Mouse (Mus musculus) megakaryocyte, embryonic 14.5 days (primary cell): Measurements from ENCODE around the gene Zfp512b. TPM values are rescaled to one million over a fixed set of nuclear protein-coding genes. Genes with fewer than 3 reads are reported as not detected.

Source experiments
- H3K27me3 ChIP-seq: replicated peaks from 2 replicates; pipeline ENCODE3; 2012; ENCODE audit warnings: inconsistent platforms
- H3K36me3 ChIP-seq: replicated peaks from 2 replicates; pipeline ENCODE3; 2012; ENCODE audit warnings: low read length, inconsistent platforms, mixed read lengths
- H3K4me1 ChIP-seq: 2 replicates; pipeline ENCODE4 v1.6.1; 2012; ENCODE audit warnings: inconsistent platforms
- H3K4me3 ChIP-seq: replicated peaks from 2 replicates; pipeline ENCODE3; 2012; ENCODE audit warnings: moderate library complexity, mild to moderate bottlenecking, inconsistent platforms
- H3K9me3 ChIP-seq: 2 replicates; pipeline ENCODE4 v1.6.1; 2012; ENCODE audit warnings: inconsistent platforms
- FLI1 ChIP-seq: IDR thresholded peaks from 2 replicates; pipeline ENCODE4 v1.6.1; 2012; ENCODE audit warnings: low read length, inconsistent platforms, mixed read lengths
- GATA1 ChIP-seq: IDR thresholded peaks from 3 replicates; pipeline ENCODE4 v1.6.1; 2012; ENCODE audit warnings: mixed read lengths, low read length, inconsistent platforms, borderline replicate concordance
- polyA plus RNA-seq: library from polyadenylated mRNA; stranded (reverse); fragments of >175 nt; gene quantifications from 2 replicates; pipeline ENCODE4 v1.2.3, GENCODE M21; 2012; ENCODE audit warnings: low replicate concordance; ENCODE audit not compliant: insufficient read depth

Zfp512b gene
- polyA plus RNA-seq, result 12.8 and 34.9 TPM in 2 replicates

DNA sequence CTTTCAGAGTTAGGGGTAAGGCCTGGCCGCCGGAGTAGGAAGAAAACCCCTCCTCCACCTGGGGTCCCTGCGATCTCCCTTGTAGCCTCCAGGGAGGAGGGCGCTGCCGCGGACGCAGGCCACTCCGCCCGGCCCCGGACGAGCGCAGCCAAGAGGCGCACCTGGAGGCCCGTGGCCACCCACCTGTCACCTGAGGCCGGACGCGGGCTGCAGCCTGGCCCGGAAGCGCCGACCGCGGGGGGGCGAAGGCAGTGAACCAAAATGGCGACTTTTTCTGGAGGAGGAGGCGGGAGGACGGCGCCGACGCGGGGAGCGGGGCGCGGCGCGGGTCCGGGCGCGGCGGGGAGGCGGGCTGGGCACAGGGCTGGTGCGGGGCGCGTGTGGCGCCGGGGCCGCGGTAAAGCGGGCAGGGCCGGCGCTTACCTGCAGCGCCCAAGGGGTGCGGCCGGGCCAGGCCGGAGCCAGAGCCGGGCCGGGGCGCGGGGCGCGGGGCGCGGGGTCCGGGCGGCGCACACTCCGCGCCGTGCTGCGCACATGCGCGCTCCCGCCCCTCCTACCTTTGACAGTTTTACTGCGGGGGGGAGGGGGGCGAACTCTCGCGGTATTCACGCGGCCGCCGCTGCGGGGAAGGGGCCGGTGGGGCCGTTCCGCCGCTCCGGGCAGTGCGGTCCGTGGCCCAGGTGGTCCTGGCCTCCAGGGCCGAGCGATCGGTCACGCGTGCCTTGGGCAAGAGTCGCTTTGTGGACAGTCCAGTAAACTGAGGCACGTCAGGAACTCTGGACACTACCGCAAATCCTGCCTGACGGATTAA lies at the start of gene Zfp512b:
Gene Zfp512b (minus strand): TSS at position 573 of the 811 bp plus-strand sequence.
- H3K27me3 ChIP-seq, result no peaks in the 10 kb centered on the region
- peak within 1 kb of the TSS; percentile 96 for H3K4me3 ChIP-seq
- TF ChIP-seq FLI1 (no peak), GATA1 (no peak)
- H3K4me1 ChIP-seq, result peaks cover 54% of the 10 kb centered on the region
- H3K9me3 ChIP-seq, result no peaks in the 10 kb centered on the region
- H3K36me3 ChIP-seq, result peaks cover 34% of the 10 kb centered on the region

DNA sequence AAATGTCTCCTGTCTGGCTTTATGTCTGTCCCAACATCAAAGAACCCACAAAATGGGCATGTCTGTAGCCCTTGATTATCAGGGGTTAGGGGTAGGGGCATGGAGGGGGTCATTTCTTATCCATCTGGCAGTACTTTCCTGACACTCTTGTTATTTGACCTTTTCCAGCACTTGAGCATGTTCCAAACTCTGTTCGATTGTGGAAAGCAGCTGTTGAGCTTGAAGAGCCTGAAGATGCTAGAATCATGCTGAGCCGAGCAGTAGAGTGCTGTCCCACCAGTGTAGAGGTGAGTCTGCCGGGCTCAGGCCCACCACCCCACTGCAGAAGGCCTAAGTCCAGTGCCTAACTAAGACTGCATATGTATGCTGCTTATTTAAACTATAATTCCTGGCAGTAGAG lies 43.3 kb upstream of the Zfp512b start:
- no peaks in the 10 kb centered on the region for H3K4me1 ChIP-seq
- no peak overlapping the region for H3K4me3 ChIP-seq
- H3K9me3 ChIP-seq, result no peaks in the 10 kb centered on the region
- TF ChIP-seq GATA1 (no peak), FLI1 (no peak)
- H3K27me3 ChIP-seq, result no peaks in the 10 kb centered on the region
- peaks cover 90% of the 10 kb centered on the region for H3K36me3 ChIP-seq

DNA sequence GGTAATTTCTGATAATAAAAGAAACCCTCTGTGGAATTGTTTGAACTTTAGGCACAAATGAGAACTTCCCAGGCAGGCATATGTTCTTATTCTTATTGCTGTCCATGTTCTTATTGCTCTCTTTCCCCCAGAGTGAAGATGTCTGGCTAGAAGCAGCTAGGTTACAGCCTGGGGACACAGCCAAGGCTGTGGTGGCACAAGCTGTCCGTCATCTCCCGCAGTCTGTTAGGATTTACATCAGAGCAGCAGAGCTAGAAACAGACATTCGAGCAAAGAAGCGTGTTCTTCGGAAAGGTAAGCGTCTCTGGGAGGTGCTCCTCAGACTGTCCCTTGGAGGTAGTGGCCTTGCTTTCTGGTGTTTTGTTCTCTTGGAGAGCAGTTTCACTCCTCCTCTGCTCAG lies 40.0 kb upstream of the Zfp512b start:
- H3K4me1 ChIP-seq, result peaks cover 5% of the 10 kb centered on the region
- TF ChIP-seq GATA1, result no peak
- TF ChIP-seq FLI1, result no peak
- no peaks in the 10 kb centered on the region for H3K9me3 ChIP-seq
- H3K4me3 ChIP-seq, result no peak overlapping the region
- peaks cover 81% of the 10 kb centered on the region for H3K36me3 ChIP-seq
- no peaks in the 10 kb centered on the region for H3K27me3 ChIP-seq

DNA sequence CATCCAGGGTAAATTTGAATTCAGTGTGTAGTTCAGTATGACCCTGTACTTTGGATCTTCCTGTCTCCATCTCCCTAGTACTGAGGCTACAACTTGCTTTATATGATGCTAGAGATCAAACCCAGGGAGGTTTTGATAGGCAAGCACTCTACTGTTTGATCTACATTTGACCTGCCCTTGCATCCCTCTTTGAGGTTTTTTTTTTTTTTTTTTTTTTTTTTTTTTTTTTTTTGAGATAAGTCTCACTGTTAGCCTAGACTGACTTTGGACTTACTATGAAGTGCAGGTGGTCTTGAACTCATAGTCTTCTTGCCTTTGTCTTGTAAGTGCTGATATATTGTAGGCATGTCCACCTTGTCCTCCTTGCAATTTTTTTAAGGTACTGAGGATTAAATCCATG lies 35.9 kb upstream of the Zfp512b start:
- TF ChIP-seq FLI1 (no peak), GATA1 (no peak)
- Histone ChIP-seq H3K27me3 (no peaks in the 10 kb centered on the region), H3K36me3 (peaks cover 79% of the 10 kb centered on the region), H3K4me3 (no peak overlapping the region), H3K4me1 (peaks cover 5% of the 10 kb centered on the region), H3K9me3 (no peaks in the 10 kb centered on the region)

DNA sequence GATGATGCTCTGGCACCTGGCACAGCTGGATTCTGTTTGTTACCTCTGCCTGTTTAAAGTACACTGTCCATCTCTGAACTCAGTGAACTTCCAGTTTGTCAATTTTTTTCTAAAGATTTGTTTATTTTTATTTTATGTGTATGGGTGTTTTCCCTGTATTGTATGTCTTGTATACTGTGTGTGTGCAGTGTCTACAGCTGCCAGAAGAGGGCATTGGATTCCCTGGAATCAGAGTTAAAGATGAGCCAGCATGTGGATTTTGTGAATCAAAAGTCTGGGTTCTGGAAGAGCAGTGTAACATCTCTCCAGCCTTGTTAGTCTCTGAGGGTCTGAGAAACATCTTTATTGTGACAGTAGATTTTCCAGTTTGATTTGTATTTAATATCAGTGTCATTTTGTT lies 30.8 kb upstream of the Zfp512b start:
- H3K4me1 ChIP-seq, result no peaks in the 10 kb centered on the region; the same call in 1 of the 2 replicates
- peaks cover 86% of the 10 kb centered on the region for H3K36me3 ChIP-seq
- H3K4me3 ChIP-seq, result no peak overlapping the region
- no peaks in the 10 kb centered on the region for H3K9me3 ChIP-seq
- TF ChIP-seq GATA1 (no peak), FLI1 (no peak)
- no peaks in the 10 kb centered on the region for H3K27me3 ChIP-seq

DNA sequence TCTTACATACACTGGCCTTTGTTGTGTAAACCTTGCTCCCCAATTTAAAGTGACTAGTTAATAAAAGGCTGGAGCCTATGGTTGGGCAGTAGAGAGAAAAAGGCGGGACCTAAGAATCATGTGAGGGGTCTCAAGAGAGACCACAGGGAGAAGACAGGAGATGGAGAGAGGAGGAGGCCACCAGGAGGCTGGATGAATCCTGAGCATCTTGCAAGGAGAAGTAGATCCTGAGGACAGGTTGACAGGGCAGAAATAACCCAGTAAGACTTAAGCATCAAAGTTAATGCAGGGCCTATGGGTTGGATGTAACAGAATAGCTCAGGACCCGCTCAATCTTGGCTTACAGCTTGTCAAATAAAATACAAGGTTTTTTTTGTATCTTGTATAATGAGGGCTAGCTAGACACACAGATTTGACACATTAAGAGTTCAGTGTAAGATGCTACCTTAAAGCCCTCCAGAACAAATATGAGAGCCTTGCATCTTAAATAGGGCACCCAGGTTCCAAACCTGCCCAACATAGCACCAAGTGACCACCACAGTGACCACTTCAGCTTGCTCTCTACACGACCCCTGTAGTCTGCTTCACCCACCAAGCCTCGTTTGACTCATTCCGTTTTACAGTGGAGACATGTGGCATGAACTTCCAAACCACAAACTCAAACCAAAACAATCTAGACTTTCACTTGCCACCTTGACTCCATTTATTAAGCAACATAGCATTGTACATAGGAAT lies 26.3 kb upstream of the Zfp512b start:
- Histone ChIP-seq H3K4me1 (peaks cover 24% of the 10 kb centered on the region), H3K27me3 (no peaks in the 10 kb centered on the region), H3K36me3 (peaks cover 80% of the 10 kb centered on the region), H3K9me3 (no peaks in the 10 kb centered on the region), H3K4me3 (no peak overlapping the region)
- TF ChIP-seq FLI1 (no peak), GATA1 (no peak)

DNA sequence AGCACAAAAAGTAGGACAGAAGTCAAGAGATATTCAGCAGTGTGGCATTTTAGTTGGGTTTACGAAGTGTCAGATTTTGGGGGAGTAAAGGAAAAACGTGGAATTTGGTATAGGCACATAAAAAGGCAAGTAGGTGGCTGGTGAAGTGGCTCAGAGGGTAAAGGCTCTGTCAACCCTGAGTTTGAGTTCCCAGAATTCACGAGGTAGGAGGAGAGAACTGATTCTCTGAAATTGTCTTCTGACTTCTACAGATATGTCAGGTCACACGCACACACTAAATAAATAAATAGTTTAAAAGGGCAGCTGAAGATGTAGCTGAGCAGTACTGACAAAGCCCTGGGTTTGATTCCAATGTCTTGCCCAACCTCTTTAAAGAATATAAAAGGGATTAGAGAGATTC lies 9.8 kb upstream of the Zfp512b start:
- no peaks in the 10 kb centered on the region for H3K9me3 ChIP-seq
- H3K4me1 ChIP-seq, result peaks cover 61% of the 10 kb centered on the region
- no peaks in the 10 kb centered on the region for H3K27me3 ChIP-seq
- peaks cover 12% of the 10 kb centered on the region for H3K36me3 ChIP-seq
- TF ChIP-seq FLI1, result no peak
- TF ChIP-seq GATA1, result no peak
- peak overlapping the region; percentile 99 for H3K4me3 ChIP-seq

DNA sequence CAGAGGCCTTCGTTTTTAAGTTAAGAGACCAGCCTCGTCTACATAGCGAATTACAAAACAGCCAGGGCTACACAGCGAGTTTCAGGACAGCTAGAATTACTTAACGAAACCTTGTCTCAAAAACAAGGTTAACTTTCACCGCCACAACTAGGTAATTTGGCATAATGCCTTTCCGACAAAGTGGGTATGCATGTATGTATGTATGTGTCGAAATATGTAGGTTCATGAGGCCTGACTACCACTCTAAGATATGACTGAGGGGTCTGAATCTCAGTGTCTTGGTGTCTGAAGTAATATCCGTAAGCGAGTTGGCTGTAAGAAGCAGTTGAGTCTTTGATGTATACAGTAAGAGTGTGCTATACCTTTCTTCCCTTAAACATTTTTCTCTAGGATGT lies 9.1 kb upstream of the Zfp512b start:
- peak overlapping the region; percentile 99 for H3K4me3 ChIP-seq
- no peaks in the 10 kb centered on the region for H3K27me3 ChIP-seq
- TF ChIP-seq GATA1, result no peak
- no peak for TF ChIP-seq FLI1
- H3K9me3 ChIP-seq, result no peaks in the 10 kb centered on the region
- peaks cover 11% of the 10 kb centered on the region for H3K36me3 ChIP-seq
- peaks cover 66% of the 10 kb centered on the region for H3K4me1 ChIP-seq

DNA sequence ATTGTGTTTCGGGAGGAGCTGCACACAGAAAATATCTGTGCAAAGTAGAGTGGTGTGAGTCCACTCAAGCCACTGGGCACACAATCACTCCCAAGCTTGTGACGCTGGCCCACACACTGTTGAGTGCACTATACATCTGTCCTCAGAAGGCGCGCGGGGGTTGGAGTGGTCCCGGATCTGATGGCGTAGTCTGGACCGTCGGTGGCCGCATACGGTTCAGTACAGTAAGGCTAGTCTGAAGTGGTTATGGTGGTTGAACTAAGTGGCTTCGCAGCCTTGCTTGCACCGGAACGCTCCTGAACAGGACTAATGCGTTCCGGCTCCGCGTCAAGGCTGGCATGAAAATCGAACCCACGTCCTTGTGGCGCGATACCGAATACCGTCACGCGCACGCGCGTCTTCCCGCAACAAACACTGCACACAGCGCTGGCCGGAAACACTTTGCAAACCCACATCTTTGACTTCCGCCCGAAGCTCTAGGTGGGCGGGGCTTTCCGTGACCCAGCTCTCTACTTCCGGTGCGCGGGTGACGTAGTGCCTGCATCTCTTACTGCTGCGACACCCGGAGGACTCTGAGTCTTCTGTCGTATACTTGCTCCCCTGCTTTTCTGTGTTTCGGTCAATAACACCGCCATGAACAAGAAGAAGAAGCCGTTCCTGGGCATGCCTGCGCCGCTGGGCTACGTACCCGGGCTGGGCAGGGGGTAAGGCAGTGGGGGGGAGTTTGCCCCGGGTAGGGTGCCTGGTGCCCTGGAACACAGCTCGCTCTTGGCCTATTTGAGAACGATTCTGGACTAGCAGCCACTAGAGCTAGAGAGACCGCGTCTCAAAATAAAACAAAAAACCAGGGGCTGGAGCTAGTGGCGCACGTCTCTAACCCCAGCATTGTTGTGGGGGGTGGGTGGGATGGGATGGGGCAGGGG lies 8.5 kb upstream of the Zfp512b start:
- Histone ChIP-seq H3K9me3 (no peaks in the 10 kb centered on the region), H3K36me3 (peaks cover 9% of the 10 kb centered on the region), H3K4me3 (peak overlapping the region; percentile 99), H3K27me3 (no peaks in the 10 kb centered on the region), H3K4me1 (peaks cover 69% of the 10 kb centered on the region)
- peak; percentile 98 for TF ChIP-seq FLI1
- no peak for TF ChIP-seq GATA1

DNA sequence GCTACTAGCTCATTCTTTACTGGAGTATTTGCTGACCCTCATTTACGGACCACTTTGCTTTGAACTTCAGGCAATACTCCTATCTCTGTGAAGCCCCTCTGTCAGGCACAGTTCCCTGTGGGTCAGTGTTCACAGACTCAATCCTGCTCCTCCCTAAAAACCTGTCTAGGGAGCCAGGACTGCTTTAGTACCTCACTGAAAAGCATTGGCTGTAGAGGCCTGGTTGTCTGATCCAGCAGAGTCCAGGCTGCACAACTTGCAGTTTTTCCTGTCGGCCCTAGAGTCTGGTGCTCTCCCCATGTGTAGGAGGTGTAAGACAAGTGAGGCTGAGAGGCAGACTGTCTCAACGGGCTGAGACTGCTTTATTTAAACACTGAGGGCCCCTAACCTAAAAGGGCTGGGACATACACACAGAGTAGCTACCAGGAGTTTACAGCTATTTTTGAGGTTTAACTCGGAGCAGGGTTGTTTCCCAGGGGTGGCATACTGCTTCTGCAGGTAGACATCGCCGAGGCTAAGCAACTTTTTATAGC lies 7.7 kb upstream of the Zfp512b start:
- Histone ChIP-seq H3K27me3 (no peaks in the 10 kb centered on the region), H3K4me1 (peaks cover 69% of the 10 kb centered on the region), H3K36me3 (peaks cover 3% of the 10 kb centered on the region), H3K4me3 (peak overlapping the region; percentile 99), H3K9me3 (no peaks in the 10 kb centered on the region)
- TF ChIP-seq FLI1 (no peak), GATA1 (no peak)
